Mouse (Mus musculus): ENCODE measurements around the gene Nrl. TPM values are rescaled to one million over a fixed set of nuclear protein-coding genes. Genes with fewer than 3 reads are reported as not detected.

The Nrl gene
- total RNA-seq, 2 experiments from 2014 or later, result 2.2 to 3.6 TPM

GRCm38 (mm10) chr14:55554635-55555034 is 29.9 kb upstream of the Nrl start:
- no peak for TF ChIP-seq CTCF (conservative IDR thresholded peaks at IDR 0.05)
- DNase-seq (ENCODE audit: low spot score in 2 of 2), result no peak
- no peak overlapping the region for H3K27ac ChIP-seq
- no peak overlapping the region for H3K4me3 ChIP-seq

- no peak overlapping the region for H3K27ac ChIP-seq
- DNase-seq (ENCODE audit: low spot score in 2 of 2), result no peak
- no peak overlapping the region for H3K4me3 ChIP-seq
- no peak for TF ChIP-seq CTCF (conservative IDR thresholded peaks at IDR 0.05)
Measured at GRCm38 (mm10) chr14:55551794-55552193, 27.0 kb upstream of the Nrl start.

- no peak for TF ChIP-seq CTCF (conservative IDR thresholded peaks at IDR 0.05)
- H3K27ac ChIP-seq, result no peak overlapping the region
- no peak overlapping the region for H3K4me3 ChIP-seq
- no peak for DNase-seq (ENCODE audit: low spot score in 2 of 2)
Measured at GRCm38 (mm10) chr14:55551347-55551746, 26.6 kb upstream of the Nrl start.

- Histone ChIP-seq H3K27ac (no peak overlapping the region), H3K4me3 (no peak overlapping the region)
- TF ChIP-seq CTCF (conservative IDR thresholded peaks at IDR 0.05), result 0 out of 2 replicates have a peak, but pooled peaks have one; percentile 0
- DNase-seq (ENCODE audit: low spot score in 2 of 2), result no peak
Measured at GRCm38 (mm10) chr14:55550191-55550590, 25.4 kb upstream of the Nrl start.

GRCm38 (mm10) chr14:55544334-55544733 is 19.6 kb upstream of the Nrl start:
- DNase-seq (ENCODE audit: low spot score in 2 of 2), result no peak
- no peak for TF ChIP-seq CTCF (conservative IDR thresholded peaks at IDR 0.05)
- Histone ChIP-seq H3K27ac (peak overlapping the region; percentile 52; the same call in 1 of the 2 replicates), H3K4me3 (no peak overlapping the region)

- H3K27ac ChIP-seq, result no peak overlapping the region
- no peak for DNase-seq (ENCODE audit: low spot score in 2 of 2)
- no peak for TF ChIP-seq CTCF (conservative IDR thresholded peaks at IDR 0.05)
Measured at GRCm38 (mm10) chr14:55542268-55542667, 17.5 kb upstream of the Nrl start.

GRCm38 (mm10) chr14:55540787-55541321 is 16.1 kb upstream of the Nrl start:
- TF ChIP-seq CTCF (conservative IDR thresholded peaks at IDR 0.05), result no peak

More at GRCm38 (mm10) chr14:55542268-55542667, 17.5 kb upstream of the Nrl start:
- H3K4me3 ChIP-seq, result no peak overlapping the region

GRCm38 (mm10) chr14:55540067-55540786 is 15.4 kb upstream of the Nrl start, which contains the start of gene Pck2:
Pck2 (plus strand) TSS chr14:55540266.
- Histone ChIP-seq H3K27ac (peak within 1 kb of the TSS; percentile 92), H3K4me3 (peak within 1 kb of the TSS; percentile 80)
- TF ChIP-seq CTCF (conservative IDR thresholded peaks at IDR 0.05), result no peak
- DNase-seq (ENCODE audit: low spot score in 2 of 2), result peak; percentile 63 to 77

More at GRCm38 (mm10) chr14:55540787-55541321, 16.1 kb upstream of the Nrl start:
- Histone ChIP-seq H3K27ac (peak overlapping the region; percentile 92), H3K4me3 (peak overlapping the region; percentile 80)
- DNase-seq (ENCODE audit: low spot score in 2 of 2), result peak; percentile 76 to 77

- no peak for DNase-seq (ENCODE audit: low spot score in 2 of 2)
- peak; percentile 90 for TF ChIP-seq CTCF (conservative IDR thresholded peaks at IDR 0.05)
- H3K27ac ChIP-seq, result no peak overlapping the region
- no peak overlapping the region for H3K4me3 ChIP-seq
Measured at GRCm38 (mm10) chr14:55536116-55536745, 11.4 kb upstream of the Nrl start.

GRCm38 (mm10) chr14:55527940-55528339 is 3.2 kb upstream of the Nrl start:
- no peak for DNase-seq (ENCODE audit: low spot score in 2 of 2)
- no peak overlapping the region for H3K4me3 ChIP-seq
- no peak overlapping the region for H3K27ac ChIP-seq
- peak; percentile 74 for TF ChIP-seq CTCF (conservative IDR thresholded peaks at IDR 0.05)

- TF ChIP-seq CTCF (conservative IDR thresholded peaks at IDR 0.05), result no peak
- Histone ChIP-seq H3K4me3 (no peak overlapping the region), H3K27ac (no peak overlapping the region)
- DNase-seq (ENCODE audit: low spot score in 2 of 2), result no peak
Measured at GRCm38 (mm10) chr14:55526674-55527073, 1.9 kb upstream of the Nrl start.

GRCm38 (mm10) chr14:55524062-55524461 is 719 bp downstream of the Nrl start:
- H3K27ac ChIP-seq, result no peak overlapping the region
- DNase-seq (ENCODE audit: low spot score in 2 of 2), result no peak
- TF ChIP-seq CTCF (conservative IDR thresholded peaks at IDR 0.05), result no peak
- no peak overlapping the region for H3K4me3 ChIP-seq

Data from layer of hippocampus, adult 2 months (tissue).